In genomic region chr4:105861654-105862037, GRCm38 (mm10) we compare ENCODE assay signal across 28 mouse cellular contexts.
DNase-seq lines count a peak whose midpoint lies in the region; ATAC-seq and TF ChIP-seq lines count a peak whose summit lies in the region.
"Had no signal": no experiment of that assay in that cellular context is flagged by ENCODE, and none has a peak within 500 bp of the region (broad histone marks: within the 10 kb centered on the region; RNA-seq: fewer than 3 reads in every experiment).

No protein-coding gene starts in this region.

- H3K36me3 ChIP-seq in intestine, embryonic 14.5 days (ENCODE audit: control insufficient read depth, insufficient read depth, low read length) = no peaks in the 10 kb centered on the region
- no peaks in the 10 kb centered on the region for H3K36me3 ChIP-seq in intestine, postnatal 0 days (ENCODE audit: control insufficient read depth, insufficient read depth)
- H3K36me3 ChIP-seq in embryonic facial prominence, embryonic 13.5 days = no peaks in the 10 kb centered on the region
- no peaks in the 10 kb centered on the region for H3K36me3 ChIP-seq in limb, embryonic 12.5 days
- H3K36me3 ChIP-seq: forebrain, embryonic 12.5 days; hindbrain, embryonic 13.5 days; liver, embryonic 12.5 days; midbrain, embryonic 12.5 days; neural tube, embryonic 13.5 days had no signal

- H3K4me3 ChIP-seq in intestine, embryonic 14.5 days (ENCODE audit: low read depth, low read length) = no peak overlapping the region
- H3K4me3 ChIP-seq in intestine, postnatal 0 days (ENCODE audit: low read depth, low read length) = no peak overlapping the region
- H3K4me3 ChIP-seq in embryonic facial prominence, embryonic 13.5 days = no peak overlapping the region
- H3K4me3 ChIP-seq in limb, embryonic 12.5 days (replicated peaks) = no peak overlapping the region
- H3K4me3 ChIP-seq: erythroblast, embryonic 14.5 days; forebrain, embryonic 12.5 days; hindbrain, embryonic 13.5 days; left cerebral cortex, adult 2 months; liver, embryonic 12.5 days; midbrain, embryonic 12.5 days; neural tube, embryonic 13.5 days had no signal

- DNase-seq in intestine, embryonic 14.5 days (ENCODE audit: low spot score) = no peak
- no peak for DNase-seq in left cerebral cortex, adult 18-20 months (ENCODE audit: low spot score in 2 of 2)
- no peak for DNase-seq in ovary, postnatal 10 days (ENCODE audit: low spot score)
- DNase-seq: adrenal gland, postnatal 14 days; cerebellum, adult 11 months; cerebellum, adult 9-11 months; gastrocnemius, postnatal 10 days; heart, postnatal 4 days; kidney, adult 11 months; kidney, postnatal 14 days; layer of hippocampus, adult 9-11 months; liver, postnatal 0 days; lung, postnatal 36 days; thymus, adult 2 months; thymus, postnatal 36 days had no signal

- H3K27me3 ChIP-seq in intestine, embryonic 14.5 days (replicated peaks; ENCODE audit: control insufficient read depth, insufficient read depth, low read length) = no peaks in the 10 kb centered on the region
- H3K27me3 ChIP-seq in intestine, postnatal 0 days (replicated peaks; ENCODE audit: control insufficient read depth, insufficient read depth, low read length) = no peaks in the 10 kb centered on the region
- H3K27me3 ChIP-seq in embryonic facial prominence, embryonic 13.5 days = no peaks in the 10 kb centered on the region
- H3K27me3 ChIP-seq in limb, embryonic 12.5 days = no peaks in the 10 kb centered on the region
- H3K27me3 ChIP-seq: forebrain, embryonic 12.5 days; hindbrain, embryonic 13.5 days; liver, embryonic 12.5 days; midbrain, embryonic 12.5 days; neural tube, embryonic 13.5 days had no signal

- no peak overlapping the region for H3K9ac ChIP-seq in intestine, embryonic 14.5 days (ENCODE audit: low read length)
- H3K9ac ChIP-seq in intestine, postnatal 0 days (ENCODE audit: low read depth, low read length) = no peak overlapping the region
- H3K9ac ChIP-seq in embryonic facial prominence, embryonic 13.5 days = no peak overlapping the region
- H3K9ac ChIP-seq in limb, embryonic 12.5 days (replicated peaks) = no peak overlapping the region
- H3K9ac ChIP-seq: forebrain, embryonic 12.5 days; hindbrain, embryonic 13.5 days; liver, embryonic 12.5 days; liver, postnatal 0 days; midbrain, embryonic 12.5 days; neural tube, embryonic 13.5 days had no signal

- H3K27ac ChIP-seq in intestine, embryonic 14.5 days (ENCODE audit: low read depth) = peak overlapping the region; percentile 27; the same call in 1 of the 2 replicates
- H3K27ac ChIP-seq in intestine, postnatal 0 days (ENCODE audit: low read depth, low read length) = no peak overlapping the region
- H3K27ac ChIP-seq in embryonic facial prominence, embryonic 13.5 days = peak overlapping the region; percentile 85
- H3K27ac ChIP-seq in limb, embryonic 12.5 days = peak overlapping the region; percentile 90
- H3K27ac ChIP-seq: forebrain, embryonic 12.5 days; hindbrain, embryonic 13.5 days; left cerebral cortex, adult 2 months; liver, embryonic 12.5 days; midbrain, embryonic 12.5 days; neural tube, embryonic 13.5 days had no signal

- no peak overlapping the region for H3K4me2 ChIP-seq in intestine, embryonic 14.5 days (ENCODE audit: low read length)
- H3K4me2 ChIP-seq in intestine, postnatal 0 days (replicated peaks; ENCODE audit: low read depth) = no peak overlapping the region
- peak overlapping the region; percentile 16; the same call in 1 of the 2 replicates for H3K4me2 ChIP-seq in embryonic facial prominence, embryonic 13.5 days
- no peak overlapping the region for H3K4me2 ChIP-seq in limb, embryonic 12.5 days
- H3K4me2 ChIP-seq: forebrain, embryonic 12.5 days; heart, embryonic 11.5 days; hindbrain, embryonic 13.5 days; liver, embryonic 12.5 days; midbrain, embryonic 12.5 days; neural tube, embryonic 13.5 days had no signal

- no peaks in the 10 kb centered on the region for H3K9me3 ChIP-seq in intestine, embryonic 14.5 days (ENCODE audit: control insufficient read depth, low read length)
- H3K9me3 ChIP-seq in intestine, postnatal 0 days (ENCODE audit: control insufficient read depth) = no peaks in the 10 kb centered on the region
- no peaks in the 10 kb centered on the region for H3K9me3 ChIP-seq in embryonic facial prominence, embryonic 13.5 days
- H3K9me3 ChIP-seq in limb, embryonic 12.5 days = peaks cover 3% of the 10 kb centered on the region; the same call in 1 of the 2 replicates
- H3K9me3 ChIP-seq: forebrain, embryonic 12.5 days; hindbrain, embryonic 13.5 days; liver, embryonic 12.5 days; midbrain, embryonic 12.5 days; neural tube, embryonic 13.5 days had no signal

- ATAC-seq in intestine, embryonic 14.5 days (replicated peaks; ENCODE audit: low FRiP score, low TSS enrichment, low read depth) = no peak
- no peak for ATAC-seq in intestine, postnatal 0 days
- ATAC-seq in embryonic facial prominence, embryonic 13.5 days (ENCODE audit: insufficient number of reproducible peaks, insufficient read depth, low FRiP score, low TSS enrichment, low read depth) = no peak
- ATAC-seq in limb, embryonic 12.5 days (ENCODE audit: insufficient number of reproducible peaks, insufficient read depth, low FRiP score, low TSS enrichment, low read depth) = peak; percentile 35
- no peak for ATAC-seq in erythroblast, adult 5-6 weeks (replicated peaks; ENCODE audit: low FRiP score, poor library complexity, severe bottlenecking)
- ATAC-seq: CD4-positive, CD25-positive, alpha-beta regulatory T cell, adult 4 months; liver, embryonic 12.5 days; liver, postnatal 0 days had no signal

- 0 out of 2 replicates have a peak, but pooled peaks cover 5% of the 10 kb centered on the region for H3K4me1 ChIP-seq in intestine, embryonic 14.5 days (replicated peaks; ENCODE audit: control insufficient read depth, insufficient read depth, low read length)
- no peaks in the 10 kb centered on the region for H3K4me1 ChIP-seq in intestine, postnatal 0 days (replicated peaks; ENCODE audit: control insufficient read depth, insufficient read depth, low read length)
- H3K4me1 ChIP-seq in embryonic facial prominence, embryonic 13.5 days = peaks cover 35% of the 10 kb centered on the region
- peaks cover 35% of the 10 kb centered on the region for H3K4me1 ChIP-seq in limb, embryonic 12.5 days (replicated peaks)
- H3K4me1 ChIP-seq: forebrain, embryonic 12.5 days; hindbrain, embryonic 13.5 days; liver, embryonic 12.5 days; midbrain, embryonic 12.5 days; neural tube, embryonic 13.5 days had no signal

- TF ChIP-seq CTCF in intestine, postnatal 0 days (IDR thresholded peaks at IDR 0.05; ENCODE audit: low read depth) = no peak
